Mouse (Mus musculus): Measurements from ENCODE around the gene Naa16. TPM values are rescaled to one million over a fixed set of nuclear protein-coding genes. Genes with fewer than 3 reads are reported as not detected.
A peak's percentile ranks its signal among the peaks of the same experiment; 100 is the strongest.

Gene Naa16
- polyA plus RNA-seq, 1 experiment from 2014 or later: 41.4 TPM

DNA sequence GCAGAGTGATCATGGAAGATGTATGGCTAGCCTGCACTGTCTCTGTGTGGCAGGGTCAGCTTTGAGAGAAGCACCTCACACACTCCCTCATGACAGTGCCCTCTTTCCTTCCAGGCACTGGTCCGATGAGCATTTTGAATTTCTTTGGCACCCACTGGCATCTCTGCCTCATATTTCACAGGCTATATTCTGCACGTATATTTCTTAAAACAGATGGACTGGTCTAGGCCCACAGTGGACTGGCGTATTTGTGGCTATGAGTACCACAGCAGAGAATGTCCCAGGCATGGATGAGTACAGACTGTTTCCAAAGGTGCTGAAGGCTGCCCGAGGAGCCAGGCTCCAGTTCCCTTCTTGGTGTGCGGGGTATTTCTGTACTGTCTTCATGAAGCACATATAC is 68.7 kb downstream of the Naa16 start:
- no peak overlapping the region for H3K27ac ChIP-seq (replicated peaks)
- H3K4me3 ChIP-seq: no peak overlapping the region
- no peak overlapping the region for H3K4me2 ChIP-seq (replicated peaks)
- no peaks in the 10 kb centered on the region for H3K9me3 ChIP-seq
- no peak overlapping the region for H3K9ac ChIP-seq (replicated peaks)
- H3K36me3 ChIP-seq: no peaks in the 10 kb centered on the region
- no peak for ATAC-seq (ENCODE audit: low FRiP score, low read depth)
- peaks cover 4% of the 10 kb centered on the region; the same call in 1 of the 2 replicates for H3K4me1 ChIP-seq
- no peaks in the 10 kb centered on the region for H3K27me3 ChIP-seq
- 94% methylated on average over 5 of the region's 5 CpGs for WGBS

DNA sequence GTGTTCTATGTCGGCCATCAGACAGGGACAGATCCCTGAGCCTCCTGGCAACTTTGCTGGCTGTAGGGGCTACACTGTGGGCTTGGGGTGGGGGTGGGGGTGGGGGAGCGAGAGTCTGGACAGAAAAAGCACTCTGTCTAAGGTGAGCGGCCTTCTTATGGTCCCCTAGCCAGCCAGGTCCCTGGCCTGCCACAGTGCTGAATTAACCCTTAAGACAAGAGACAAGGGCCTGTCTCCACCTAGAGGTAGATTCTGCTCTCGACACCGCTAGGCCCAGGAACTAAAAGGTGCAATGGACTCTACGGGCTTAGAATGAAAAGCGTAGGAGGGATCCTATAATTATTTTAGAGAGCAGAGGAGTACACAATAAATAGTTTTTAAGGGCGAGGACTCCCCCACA is 69.4 kb downstream of the Naa16 start:
- Histone ChIP-seq H3K4me2 (replicated peaks) (no peak overlapping the region), H3K27ac (replicated peaks) (no peak overlapping the region), H3K4me1 (peaks cover 4% of the 10 kb centered on the region; the same call in 1 of the 2 replicates), H3K36me3 (no peaks in the 10 kb centered on the region), H3K9ac (replicated peaks) (no peak overlapping the region), H3K27me3 (no peaks in the 10 kb centered on the region), H3K9me3 (no peaks in the 10 kb centered on the region), H3K4me3 (no peak overlapping the region)
- WGBS: 29% methylated on average over 8 of the region's 8 CpGs
- ATAC-seq (ENCODE audit: low FRiP score, low read depth): peak; percentile 68

DNA sequence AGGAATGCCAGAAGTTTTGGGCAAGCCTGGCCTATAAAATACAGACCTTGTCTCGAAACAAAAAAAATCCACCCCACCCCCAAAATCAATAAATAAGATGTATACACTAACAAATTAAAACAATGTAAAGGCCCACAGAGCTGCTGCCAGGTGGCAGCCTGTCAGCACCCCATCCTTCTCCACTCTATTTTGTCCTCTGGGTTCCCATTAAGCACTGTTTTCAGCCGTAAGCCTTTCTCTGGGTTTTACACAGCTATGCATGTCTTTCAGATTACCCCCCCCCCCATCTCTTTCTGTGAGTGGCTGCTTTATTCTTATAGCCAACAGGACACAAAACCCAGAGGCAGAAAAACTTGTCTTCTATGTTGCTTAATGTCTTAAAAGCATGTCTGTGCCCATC is 73.0 kb downstream of the Naa16 start:
- 64% methylated on average over 2 of the region's 2 CpGs for WGBS
- Histone ChIP-seq H3K9me3 (no peaks in the 10 kb centered on the region), H3K4me3 (no peak overlapping the region), H3K27me3 (no peaks in the 10 kb centered on the region), H3K4me2 (replicated peaks) (no peak overlapping the region), H3K4me1 (peaks cover 7% of the 10 kb centered on the region; the same call in 1 of the 2 replicates), H3K36me3 (no peaks in the 10 kb centered on the region), H3K9ac (replicated peaks) (no peak overlapping the region), H3K27ac (replicated peaks) (no peak overlapping the region)
- no peak for ATAC-seq (ENCODE audit: low FRiP score, low read depth)

DNA sequence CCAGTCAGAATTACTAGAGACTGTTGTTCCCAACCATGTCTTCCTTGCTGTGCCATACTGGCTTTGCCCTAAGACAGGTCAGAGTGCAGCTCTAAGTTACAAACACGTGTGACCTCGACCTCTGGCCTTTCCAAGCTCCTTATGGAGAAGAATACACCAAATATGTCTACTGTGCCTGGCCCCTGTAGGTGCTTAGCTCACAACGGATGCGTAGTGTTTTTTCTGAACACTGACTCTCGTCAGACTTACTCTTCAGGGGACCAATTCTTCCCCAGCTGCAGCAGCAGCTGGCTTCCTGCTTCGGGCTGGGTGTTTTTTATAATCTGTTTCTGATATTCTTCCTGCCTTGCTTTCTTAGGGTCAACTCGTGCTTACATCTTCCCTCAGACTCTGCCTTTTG is 74.7 kb downstream of the Naa16 start:
- Histone ChIP-seq H3K9ac (replicated peaks) (no peak overlapping the region), H3K4me3 (no peak overlapping the region), H3K36me3 (no peaks in the 10 kb centered on the region), H3K27me3 (no peaks in the 10 kb centered on the region), H3K4me1 (peaks cover 4% of the 10 kb centered on the region; the same call in 1 of the 2 replicates), H3K4me2 (replicated peaks) (no peak overlapping the region), H3K27ac (replicated peaks) (no peak overlapping the region), H3K9me3 (no peaks in the 10 kb centered on the region)
- no peak for ATAC-seq (ENCODE audit: low FRiP score, low read depth)
- WGBS: 63% methylated on average over 7 of the region's 7 CpGs

DNA sequence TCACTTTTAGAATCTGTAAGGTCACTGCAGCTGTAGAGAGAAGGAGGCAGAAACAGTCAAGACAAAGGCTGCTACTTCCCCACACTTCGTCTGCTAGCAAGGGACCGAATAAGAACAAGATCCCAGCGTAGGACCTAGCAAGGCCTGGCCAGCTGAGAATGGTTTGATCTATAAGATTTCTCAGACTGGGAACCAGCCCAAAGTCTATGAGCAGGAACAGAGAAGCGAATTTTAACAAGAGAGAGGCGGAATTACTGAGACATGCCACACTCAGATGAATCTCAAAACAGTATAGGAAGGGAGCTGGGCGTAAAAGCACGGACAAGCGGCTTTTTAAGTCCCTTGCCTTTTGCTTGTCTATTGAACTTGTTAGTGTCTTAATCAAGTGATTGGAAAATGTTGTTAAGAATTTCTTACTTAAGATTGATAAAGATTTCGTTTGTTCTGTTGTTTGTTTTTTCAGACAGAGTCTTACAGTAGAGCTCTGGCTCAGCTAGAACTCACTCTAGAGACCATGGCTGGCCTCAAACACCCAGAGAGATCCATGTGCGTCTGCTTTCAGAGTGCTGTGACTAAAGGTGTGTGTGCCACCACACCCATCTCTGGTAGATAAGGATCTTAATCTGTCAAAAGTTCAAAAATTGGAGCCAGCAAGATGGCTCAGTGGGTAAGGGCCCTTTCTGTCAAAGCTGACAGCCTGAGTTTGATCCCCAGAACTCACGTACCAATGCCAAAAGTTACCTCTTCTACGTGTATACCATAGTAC is 76.2 kb downstream of the Naa16 start:
- no peak for ATAC-seq (ENCODE audit: low FRiP score, low read depth)
- Histone ChIP-seq H3K4me1 (0 out of 2 replicates have a peak, but pooled peaks cover 3% of the 10 kb centered on the region), H3K4me2 (replicated peaks) (no peak overlapping the region), H3K9me3 (no peaks in the 10 kb centered on the region), H3K27ac (replicated peaks) (no peak overlapping the region), H3K27me3 (no peaks in the 10 kb centered on the region), H3K9ac (replicated peaks) (no peak overlapping the region), H3K4me3 (no peak overlapping the region), H3K36me3 (no peaks in the 10 kb centered on the region)
- WGBS: 83% methylated on average over 12 of the region's 12 CpGs

DNA sequence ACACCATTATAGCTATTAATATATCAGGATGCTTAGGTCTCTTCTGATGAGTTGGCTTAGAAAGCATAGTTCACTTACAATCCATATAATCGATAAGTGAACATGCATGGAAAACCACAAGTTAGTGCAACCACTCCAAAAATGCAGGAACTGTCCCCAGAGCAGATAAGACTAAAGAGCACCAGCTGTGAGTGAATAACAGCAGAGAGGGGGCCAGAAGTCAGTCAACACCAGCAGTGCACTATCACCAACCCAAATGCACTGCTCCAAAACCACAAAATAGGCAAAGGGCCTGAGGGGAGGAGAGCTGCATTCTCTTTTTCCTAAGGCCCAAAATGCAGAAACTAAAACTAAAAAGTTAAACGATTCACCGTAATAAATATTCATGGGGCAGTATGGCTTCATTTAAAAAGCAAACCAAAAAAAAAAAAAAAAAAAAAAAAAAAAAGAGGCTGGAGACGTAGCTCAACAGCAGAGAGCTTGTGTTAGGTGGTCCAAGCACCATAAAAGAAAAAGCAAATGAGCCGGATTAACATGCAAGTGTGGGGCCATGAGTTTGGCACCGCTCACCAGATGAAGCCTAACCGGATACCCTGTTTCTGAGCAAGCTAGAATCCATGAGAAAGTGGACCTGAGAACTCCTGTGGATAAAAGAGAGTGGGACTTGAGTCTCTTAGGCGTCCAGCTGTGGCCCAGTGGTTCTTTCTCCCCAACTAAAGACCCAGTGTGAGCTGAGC is 77.0 kb downstream of the Naa16 start:
- WGBS: 71% methylated on average over 8 of the region's 8 CpGs
- Histone ChIP-seq H3K4me2 (replicated peaks) (no peak overlapping the region), H3K27ac (replicated peaks) (no peak overlapping the region), H3K36me3 (no peaks in the 10 kb centered on the region), H3K9ac (replicated peaks) (no peak overlapping the region), H3K4me1 (peaks cover 7% of the 10 kb centered on the region; the same call in 1 of the 2 replicates), H3K4me3 (no peak overlapping the region), H3K27me3 (peaks cover 3% of the 10 kb centered on the region; the same call in 1 of the 2 replicates), H3K9me3 (no peaks in the 10 kb centered on the region)
- no peak for ATAC-seq (ENCODE audit: low FRiP score, low read depth)

DNA sequence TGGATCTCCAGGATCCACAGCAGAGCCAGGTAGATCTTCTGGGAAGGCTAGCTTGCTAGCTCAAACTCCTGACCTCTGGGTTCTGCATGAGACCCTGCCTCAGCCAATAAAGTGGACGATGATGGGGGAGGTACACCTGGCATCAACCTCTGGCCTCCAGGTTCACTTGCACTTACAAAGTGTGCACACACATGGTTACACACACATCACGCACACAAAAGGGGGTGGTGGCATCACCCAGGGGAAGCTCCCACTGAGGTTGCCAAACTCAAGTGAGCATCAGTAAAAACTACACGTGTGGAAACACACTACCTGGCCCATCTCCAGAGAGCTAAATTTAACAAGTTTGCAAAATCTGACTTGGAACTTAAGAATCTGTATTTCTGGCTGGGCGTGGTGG is 77.9 kb downstream of the Naa16 start:
- Histone ChIP-seq H3K4me3 (no peak overlapping the region), H3K27me3 (peaks cover 3% of the 10 kb centered on the region; the same call in 1 of the 2 replicates), H3K9ac (replicated peaks) (no peak overlapping the region), H3K4me1 (peaks cover 15% of the 10 kb centered on the region; the same call in 1 of the 2 replicates), H3K4me2 (replicated peaks) (no peak overlapping the region), H3K36me3 (no peaks in the 10 kb centered on the region), H3K9me3 (no peaks in the 10 kb centered on the region), H3K27ac (replicated peaks) (no peak overlapping the region)
- 90% methylated on average over 4 of the region's 4 CpGs for WGBS
- ATAC-seq (ENCODE audit: low FRiP score, low read depth): no peak

DNA sequence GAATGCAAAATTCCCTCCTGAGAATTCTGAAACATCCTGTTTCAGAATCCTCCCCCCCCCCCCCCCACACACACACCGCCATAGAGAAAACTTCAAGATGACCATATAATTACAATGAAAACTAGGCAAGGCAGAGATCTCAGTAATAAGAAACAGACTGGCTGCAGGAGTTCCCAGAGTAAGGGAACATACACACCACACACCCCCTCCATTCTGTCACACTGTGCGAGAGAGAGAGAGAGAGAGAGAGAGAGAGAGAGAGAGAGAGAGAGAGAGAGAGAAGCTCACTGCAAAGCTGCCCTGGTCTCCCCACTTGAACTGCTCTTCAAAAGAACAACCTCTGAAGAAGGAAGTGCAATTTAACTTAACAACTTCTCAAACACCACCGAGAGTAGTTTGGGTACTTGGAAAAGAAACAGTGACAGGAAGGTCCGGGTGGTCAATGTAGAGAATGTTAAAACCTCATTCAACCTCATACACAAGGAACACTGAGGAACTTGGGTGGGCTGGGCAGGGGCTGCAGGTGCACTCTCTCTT is 78.6 kb downstream of the Naa16 start:
- Histone ChIP-seq H3K27ac (replicated peaks) (no peak overlapping the region), H3K4me2 (replicated peaks) (no peak overlapping the region), H3K4me1 (peaks cover 15% of the 10 kb centered on the region; the same call in 1 of the 2 replicates), H3K9me3 (no peaks in the 10 kb centered on the region), H3K4me3 (no peak overlapping the region), H3K9ac (replicated peaks) (no peak overlapping the region), H3K27me3 (peaks cover 7% of the 10 kb centered on the region), H3K36me3 (no peaks in the 10 kb centered on the region)
- WGBS: 58% methylated on average over 3 of the region's 4 CpGs
- ATAC-seq (ENCODE audit: low FRiP score, low read depth): no peak

DNA sequence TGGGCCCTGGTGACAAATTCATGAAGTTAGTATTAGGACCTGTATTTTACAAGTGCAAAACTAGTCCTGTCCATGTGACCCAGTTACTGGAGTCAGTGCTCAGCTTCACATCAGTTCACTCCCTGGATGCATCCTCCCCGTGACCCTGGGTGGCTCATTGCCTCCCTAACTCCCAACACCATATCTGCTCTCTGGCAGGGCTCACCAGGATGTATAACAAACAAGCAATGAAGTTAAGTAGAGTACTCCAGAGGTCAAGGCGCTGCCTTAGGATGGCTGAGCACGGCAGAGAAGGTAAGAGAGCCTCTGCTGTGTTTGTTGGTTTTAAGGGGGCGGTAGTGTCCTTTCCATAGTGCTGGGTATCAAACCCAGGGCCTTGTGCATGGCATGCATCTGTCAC is 81.5 kb downstream of the Naa16 start:
- peaks cover 14% of the 10 kb centered on the region; the same call in 1 of the 2 replicates for H3K4me1 ChIP-seq
- 48% methylated on average over 4 of the region's 4 CpGs for whole genome bisulfite sequencing
- ATAC-seq (ENCODE audit: low FRiP score, low read depth): no peak
- H3K9ac ChIP-seq (replicated peaks): no peak overlapping the region
- H3K27ac ChIP-seq (replicated peaks): no peak overlapping the region
- no peak overlapping the region for H3K4me3 ChIP-seq
- H3K9me3 ChIP-seq: no peaks in the 10 kb centered on the region
- no peak overlapping the region for H3K4me2 ChIP-seq (replicated peaks)
- H3K36me3 ChIP-seq: no peaks in the 10 kb centered on the region
- peaks cover 14% of the 10 kb centered on the region for H3K27me3 ChIP-seq

DNA sequence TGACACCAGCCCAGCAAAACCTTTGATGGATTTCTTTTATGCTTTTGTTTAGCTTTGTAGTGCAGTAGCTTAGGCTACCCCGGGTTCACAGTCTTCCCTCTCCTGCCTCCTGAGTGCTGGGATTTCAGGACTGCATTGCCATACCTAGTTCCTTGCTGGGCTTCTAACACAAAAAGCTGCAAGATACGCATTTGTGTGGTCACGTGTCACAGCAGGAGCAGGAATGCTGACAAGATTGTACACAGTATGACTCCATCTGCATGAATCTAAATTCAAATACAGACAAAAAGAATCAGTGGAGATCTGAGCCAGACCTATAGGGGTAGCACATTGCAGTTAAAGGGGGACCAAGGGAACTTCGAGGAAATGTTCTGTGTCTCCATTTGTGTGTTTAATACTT is 82.2 kb downstream of the Naa16 start:
- no peak overlapping the region for H3K4me2 ChIP-seq (replicated peaks)
- no peak overlapping the region for H3K9ac ChIP-seq (replicated peaks)
- 0 out of 2 replicates have a peak, but pooled peaks have one; percentile 23 for ATAC-seq (ENCODE audit: low FRiP score, low read depth)
- H3K27me3 ChIP-seq: peaks cover 20% of the 10 kb centered on the region
- 12% methylated on average over 4 of the region's 4 CpGs for WGBS
- no peaks in the 10 kb centered on the region for H3K36me3 ChIP-seq
- peaks cover 12% of the 10 kb centered on the region; the same call in 1 of the 2 replicates for H3K4me1 ChIP-seq
- no peaks in the 10 kb centered on the region for H3K9me3 ChIP-seq
- no peak overlapping the region for H3K27ac ChIP-seq (replicated peaks)
- H3K4me3 ChIP-seq: no peak overlapping the region

DNA sequence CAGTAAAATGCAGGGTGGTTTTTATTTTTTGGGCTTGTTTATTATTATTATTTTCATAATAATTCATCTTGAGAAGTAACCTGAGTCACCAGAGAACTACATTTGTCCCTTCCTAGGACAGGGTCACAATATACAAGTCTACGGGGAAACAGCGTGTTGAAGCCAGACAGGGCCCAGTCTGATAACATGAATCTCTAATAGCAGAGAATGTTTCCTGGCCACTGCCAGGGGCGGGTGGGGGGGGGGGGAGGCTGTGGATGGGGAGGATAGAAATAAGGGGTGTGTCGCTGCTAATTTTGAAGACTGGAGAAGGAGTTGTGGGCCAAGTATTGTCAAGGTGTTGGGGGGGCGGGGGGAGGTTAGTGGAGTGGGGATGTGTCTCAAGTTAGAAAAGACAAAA is 82.7 kb downstream of the Naa16 start:
- 0 out of 2 replicates have a peak, but pooled peaks have one; percentile 12 for ATAC-seq (ENCODE audit: low FRiP score, low read depth)
- no peaks in the 10 kb centered on the region for H3K9me3 ChIP-seq
- H3K4me2 ChIP-seq (replicated peaks): no peak overlapping the region
- WGBS: 55% methylated on average over 5 of the region's 5 CpGs
- no peak overlapping the region for H3K4me3 ChIP-seq
- H3K27ac ChIP-seq (replicated peaks): no peak overlapping the region
- H3K4me1 ChIP-seq: peaks cover 12% of the 10 kb centered on the region; the same call in 1 of the 2 replicates
- H3K36me3 ChIP-seq: no peaks in the 10 kb centered on the region
- H3K27me3 ChIP-seq: peaks cover 25% of the 10 kb centered on the region
- H3K9ac ChIP-seq (replicated peaks): no peak overlapping the region

DNA sequence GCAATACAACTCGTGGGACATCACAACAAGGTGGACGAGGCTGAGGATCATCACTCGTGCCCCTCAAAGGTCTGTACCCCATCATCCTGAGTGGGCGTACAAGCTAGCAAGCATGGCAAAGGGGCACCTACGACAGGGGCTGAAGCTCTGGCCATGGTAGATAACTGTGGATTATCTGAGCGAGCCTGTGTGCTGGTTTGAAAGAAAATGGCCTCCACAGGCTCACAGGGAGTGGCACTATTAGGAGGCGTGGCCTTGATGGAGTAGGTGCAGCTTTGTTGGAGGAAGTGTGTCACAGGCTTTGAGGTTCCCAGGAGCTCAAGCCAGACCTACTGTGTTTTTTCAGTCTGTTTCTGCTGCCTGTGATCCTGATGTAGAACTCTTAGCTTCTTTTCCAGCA is 83.4 kb downstream of the Naa16 start:
- 90% methylated on average over 7 of the region's 7 CpGs for WGBS
- Histone ChIP-seq H3K36me3 (no peaks in the 10 kb centered on the region), H3K27me3 (peaks cover 32% of the 10 kb centered on the region), H3K27ac (replicated peaks) (no peak overlapping the region), H3K9ac (replicated peaks) (no peak overlapping the region), H3K9me3 (no peaks in the 10 kb centered on the region), H3K4me3 (no peak overlapping the region), H3K4me2 (replicated peaks) (no peak overlapping the region), H3K4me1 (peaks cover 12% of the 10 kb centered on the region; the same call in 1 of the 2 replicates)
- no peak for ATAC-seq (ENCODE audit: low FRiP score, low read depth)

Data from midbrain, embryonic 12.5 days (tissue).